Mouse (Mus musculus) liver (tissue): ENCODE results near the gene Pcolce2.

Experiments used
- DNase-seq: peaks from one replicate; pipeline ENCODE4 v3.0.0-alpha.2; 2020; ENCODE audit warnings: mixed read lengths

The Pcolce2 gene

DNA sequence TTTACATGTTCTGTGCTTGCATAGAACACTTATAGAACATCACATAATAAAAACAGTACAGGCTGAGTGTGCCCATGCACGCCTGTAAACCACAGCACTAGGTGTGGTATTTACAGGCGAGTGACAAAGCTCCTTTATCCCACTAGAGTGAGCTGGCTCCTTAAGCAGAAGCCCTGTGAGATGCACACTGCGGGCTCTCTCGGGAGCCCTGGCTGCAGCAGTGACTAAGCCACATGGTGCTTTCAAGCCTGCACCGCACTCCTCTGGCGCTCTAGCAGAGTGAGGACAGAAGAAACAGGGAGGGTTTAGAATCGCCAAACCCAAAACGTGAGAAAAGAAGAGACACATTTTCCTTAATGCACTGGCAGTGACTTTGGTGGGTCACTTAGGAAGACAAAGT is 75.2 kb downstream of the Pcolce2 start:
- no peak for DNase-seq

DNA sequence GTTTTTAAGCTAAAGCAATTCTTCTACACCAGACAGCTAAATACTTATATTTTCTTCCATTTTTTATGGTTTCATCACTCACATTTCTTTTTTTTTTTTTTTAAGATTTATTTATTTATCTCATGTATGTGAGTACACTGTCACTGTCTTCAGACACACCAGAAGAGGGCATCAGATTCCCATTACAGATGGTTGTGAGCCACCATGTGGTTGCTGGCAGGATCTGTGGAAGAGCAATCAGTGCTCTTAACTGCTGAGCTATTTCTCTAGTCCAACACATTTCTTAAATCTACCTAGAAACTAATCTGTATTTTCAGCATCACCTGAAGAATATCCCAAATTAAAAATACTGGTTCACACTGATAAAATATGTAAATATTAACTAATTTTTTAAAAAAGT is 98.8 kb downstream of the Pcolce2 start:
- no peak for DNase-seq

DNA sequence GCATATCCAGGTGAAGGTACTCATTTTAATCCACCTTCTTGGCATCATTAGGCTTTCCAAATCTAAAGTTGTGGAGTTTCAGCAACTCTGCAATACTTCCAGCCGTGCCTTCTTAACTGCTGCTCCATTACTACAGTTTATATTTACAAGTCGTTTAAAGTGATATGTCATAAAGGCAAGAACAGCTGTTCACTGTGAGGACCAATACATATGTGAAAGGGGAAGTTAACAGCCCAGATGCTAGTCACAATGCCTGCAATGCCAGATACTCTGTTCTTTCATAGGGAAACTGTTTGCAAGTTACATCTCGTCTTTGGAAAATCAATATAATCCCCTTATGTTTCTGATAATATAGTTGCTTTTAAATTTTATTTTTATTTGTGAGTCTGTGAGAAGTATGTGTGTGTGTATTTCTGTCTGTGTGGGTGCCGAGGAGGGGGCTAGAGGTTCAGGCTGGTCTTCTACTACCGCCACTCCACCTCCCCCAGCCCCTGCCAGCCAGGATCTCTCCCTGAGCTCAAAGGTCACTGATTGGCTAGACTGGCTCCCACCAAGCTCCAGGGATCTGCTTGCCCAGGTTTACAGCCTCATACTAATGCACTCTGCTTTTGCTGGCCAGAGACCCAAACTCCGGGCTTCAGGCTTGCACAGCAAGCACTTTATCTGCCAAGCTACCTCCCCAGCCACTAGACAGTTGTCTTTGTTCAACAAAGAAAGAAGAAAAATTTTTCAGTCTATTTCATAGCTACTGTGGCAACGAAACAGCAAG is 107.6 kb downstream of the Pcolce2 start:
- DNase-seq = peak; percentile 9

- DNase-seq = no peak
Measured at GRCm38 (mm10) chr9:95747298-95747697, 109.9 kb downstream of the Pcolce2 start.
